Mouse (Mus musculus) E14TG2a.4 (cell line): ENCODE measurements around the gene Itgb3.

Source experiments
- CTCF ChIP-seq: conservative IDR thresholded peaks from 2 replicates; pipeline ENCODE4 v1.5.1; 2014; ENCODE audit warnings: low read length
- POU5F1 ChIP-seq: IDR thresholded peaks from 2 replicates; pipeline ENCODE4 v1.6.1; 2014; ENCODE audit warnings: low read length, borderline replicate concordance

DNA sequence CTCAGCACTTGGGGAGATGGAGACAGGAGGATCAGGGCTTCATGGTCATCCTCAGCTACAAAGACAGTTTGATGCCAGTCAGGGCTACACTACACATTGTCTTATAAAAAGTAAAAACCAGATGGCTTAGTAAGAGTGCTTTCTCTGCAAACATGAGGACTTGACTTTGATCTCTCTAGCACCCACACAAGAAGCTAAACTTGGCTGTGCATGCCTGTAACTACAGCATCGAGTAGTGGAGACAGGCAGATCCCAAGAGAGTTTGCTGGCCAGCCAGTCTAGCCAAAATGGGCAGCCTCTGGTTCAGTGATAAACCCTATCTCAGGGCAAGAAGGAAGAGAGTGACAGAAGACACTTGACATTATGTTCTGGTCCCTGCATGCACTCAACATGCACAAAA is 44.3 kb upstream of the Itgb3 start:
- TF ChIP-seq CTCF = no peak
- TF ChIP-seq POU5F1 = no peak
